Mouse (Mus musculus): ENCODE measurements around the gene Ftsj3. TPM values are rescaled to one million over a fixed set of nuclear protein-coding genes. Genes with fewer than 3 reads are reported as not detected.

Gene Ftsj3
- polyA plus RNA-seq, 1 experiment from 2014 or later, result 61.2 TPM

DNA sequence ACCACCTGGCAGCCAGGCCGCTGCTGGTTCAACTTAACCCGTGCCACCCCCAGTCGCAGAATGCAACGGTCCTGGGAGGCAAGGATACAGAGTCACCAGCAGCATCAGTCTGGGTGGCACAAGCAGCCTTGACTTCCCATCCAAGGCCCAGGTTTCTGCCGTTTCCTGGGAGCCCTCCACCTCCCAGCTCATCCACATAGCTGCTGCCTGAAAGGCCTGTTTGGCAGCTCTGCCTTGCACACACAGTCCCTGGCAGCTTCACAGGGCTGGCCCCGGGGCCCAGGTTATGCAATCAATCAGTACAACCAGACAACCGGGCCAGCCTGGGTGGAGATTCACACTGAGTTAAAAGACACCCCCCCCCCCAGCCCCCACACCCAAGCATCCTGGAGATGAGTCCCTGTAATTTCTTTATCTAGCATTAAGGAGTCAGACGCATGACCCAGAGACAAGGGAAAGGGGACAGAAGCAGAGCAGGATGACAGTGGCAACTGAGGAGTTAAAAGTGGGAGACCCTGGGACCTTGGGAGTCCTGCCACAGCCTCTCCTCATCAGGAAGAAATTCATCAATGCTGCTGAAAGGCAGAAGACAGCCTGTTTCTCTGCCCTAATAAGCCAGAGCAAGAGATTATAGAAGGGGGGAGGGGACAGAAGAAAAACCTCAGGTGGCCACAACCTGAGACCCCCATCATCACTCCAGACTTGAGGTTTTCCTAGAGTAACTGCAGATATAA is 12.6 kb upstream of the Ftsj3 start:
- Histone ChIP-seq H3K36me3 (peaks cover 39% of the 10 kb centered on the region), H3K4me3 (replicated peaks) (peak overlapping the region; percentile 30), H3K9ac (replicated peaks) (peak overlapping the region; percentile 35), H3K9me3 (no peaks in the 10 kb centered on the region), H3K4me2 (peak overlapping the region; percentile 51), H3K4me1 (replicated peaks) (peaks cover 50% of the 10 kb centered on the region), H3K27ac (peak overlapping the region; percentile 93), H3K27me3 (no peaks in the 10 kb centered on the region)
- WGBS, result 9% methylated on average over 8 of the region's 8 CpGs
- ATAC-seq (ENCODE audit: insufficient number of reproducible peaks, insufficient read depth, low FRiP score, low TSS enrichment, low read depth), result no peak

GRCm38 (mm10) chr11:106267871-106268270 is 12.0 kb upstream of the Ftsj3 start:
- H3K36me3 ChIP-seq, result peaks cover 45% of the 10 kb centered on the region

GRCm38 (mm10) chr11:106267311-106267852 is 11.5 kb upstream of the Ftsj3 start:
- Histone ChIP-seq H3K4me3 (replicated peaks) (peak overlapping the region; percentile 30), H3K36me3 (peaks cover 50% of the 10 kb centered on the region), H3K4me1 (replicated peaks) (peaks cover 48% of the 10 kb centered on the region), H3K9ac (replicated peaks) (0 out of 2 replicates have a peak overlapping the region, but pooled peaks have one; percentile 40), H3K27ac (peak overlapping the region; percentile 93), H3K9me3 (no peaks in the 10 kb centered on the region), H3K4me2 (peak overlapping the region; percentile 51), H3K27me3 (no peaks in the 10 kb centered on the region)
- WGBS, result 45% methylated on average over 15 of the region's 15 CpGs
- no peak for ATAC-seq (ENCODE audit: insufficient number of reproducible peaks, insufficient read depth, low FRiP score, low TSS enrichment, low read depth)

More at GRCm38 (mm10) chr11:106267871-106268270, 12.0 kb upstream of the Ftsj3 start:
- ATAC-seq (ENCODE audit: insufficient number of reproducible peaks, insufficient read depth, low FRiP score, low TSS enrichment, low read depth), result no peak
- H3K4me3 ChIP-seq (replicated peaks), result peak overlapping the region; percentile 30
- no peaks in the 10 kb centered on the region for H3K9me3 ChIP-seq
- peak overlapping the region; percentile 93 for H3K27ac ChIP-seq
- peak overlapping the region; percentile 51 for H3K4me2 ChIP-seq
- no peaks in the 10 kb centered on the region for H3K27me3 ChIP-seq
- peaks cover 48% of the 10 kb centered on the region for H3K4me1 ChIP-seq (replicated peaks)
- WGBS, result 23% methylated on average over 5 of the region's 5 CpGs
- 0 out of 2 replicates have a peak overlapping the region, but pooled peaks have one; percentile 40 for H3K9ac ChIP-seq (replicated peaks)

DNA sequence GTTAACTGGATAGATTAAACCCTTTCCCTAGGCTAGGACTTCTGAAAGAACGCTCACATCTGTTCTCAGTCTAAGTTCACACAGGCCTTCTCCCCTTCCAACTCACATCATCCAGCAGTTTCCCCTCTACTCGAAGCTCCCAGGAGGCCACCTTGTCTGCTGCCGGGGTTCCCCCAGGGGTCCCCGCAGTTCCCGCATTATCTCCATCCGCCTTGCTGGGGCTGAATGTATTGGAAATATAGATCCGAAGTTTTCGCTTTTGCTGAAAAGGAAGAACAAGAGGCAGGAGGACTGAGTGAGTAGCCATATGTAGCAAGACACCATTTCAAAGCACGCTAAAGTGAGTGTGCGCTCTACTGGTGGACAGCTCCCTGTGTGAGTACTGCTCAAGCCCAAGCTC is 10.6 kb upstream of the Ftsj3 start:
- peaks cover 59% of the 10 kb centered on the region for H3K36me3 ChIP-seq
- H3K4me2 ChIP-seq, result peak overlapping the region; percentile 51; the same call in 1 of the 2 replicates
- WGBS, result 91% methylated on average over 10 of the region's 10 CpGs
- no peaks in the 10 kb centered on the region for H3K27me3 ChIP-seq
- no peak overlapping the region for H3K9ac ChIP-seq (replicated peaks)
- no peaks in the 10 kb centered on the region for H3K9me3 ChIP-seq
- ATAC-seq (ENCODE audit: insufficient number of reproducible peaks, insufficient read depth, low FRiP score, low TSS enrichment, low read depth), result no peak
- H3K4me3 ChIP-seq (replicated peaks), result peak overlapping the region; percentile 30
- H3K4me1 ChIP-seq (replicated peaks), result peaks cover 45% of the 10 kb centered on the region
- H3K27ac ChIP-seq, result peak overlapping the region; percentile 93; the same call in 1 of the 2 replicates

- no peaks in the 10 kb centered on the region for H3K9me3 ChIP-seq
- H3K4me2 ChIP-seq, result no peak overlapping the region
- no peaks in the 10 kb centered on the region for H3K27me3 ChIP-seq
- peaks cover 68% of the 10 kb centered on the region for H3K36me3 ChIP-seq
- 92% methylated on average over 4 of the region's 4 CpGs for WGBS
- H3K9ac ChIP-seq (replicated peaks), result no peak overlapping the region
- no peak overlapping the region for H3K27ac ChIP-seq
- no peak overlapping the region for H3K4me3 ChIP-seq (replicated peaks)
- no peak for ATAC-seq (ENCODE audit: insufficient number of reproducible peaks, insufficient read depth, low FRiP score, low TSS enrichment, low read depth)
- H3K4me1 ChIP-seq (replicated peaks), result peaks cover 38% of the 10 kb centered on the region
Measured at GRCm38 (mm10) chr11:106265570-106265969, 9.7 kb upstream of the Ftsj3 start.

- Histone ChIP-seq H3K9ac (replicated peaks) (no peak overlapping the region), H3K27ac (no peak overlapping the region), H3K4me2 (no peak overlapping the region), H3K4me3 (replicated peaks) (no peak overlapping the region), H3K27me3 (no peaks in the 10 kb centered on the region), H3K36me3 (peaks cover 72% of the 10 kb centered on the region), H3K4me1 (replicated peaks) (peaks cover 32% of the 10 kb centered on the region), H3K9me3 (no peaks in the 10 kb centered on the region)
- 91% methylated on average over 15 of the region's 15 CpGs for WGBS
- no peak for ATAC-seq (ENCODE audit: insufficient number of reproducible peaks, insufficient read depth, low FRiP score, low TSS enrichment, low read depth)
Measured at GRCm38 (mm10) chr11:106264988-106265387, 9.1 kb upstream of the Ftsj3 start.

- H3K4me1 ChIP-seq (replicated peaks), result peaks cover 25% of the 10 kb centered on the region
- 86% methylated on average over 9 of the region's 9 CpGs for WGBS
- H3K4me3 ChIP-seq (replicated peaks), result no peak overlapping the region
- ATAC-seq (ENCODE audit: insufficient number of reproducible peaks, insufficient read depth, low FRiP score, low TSS enrichment, low read depth), result no peak
- H3K9ac ChIP-seq (replicated peaks), result no peak overlapping the region
- H3K4me2 ChIP-seq, result no peak overlapping the region
- H3K27me3 ChIP-seq, result no peaks in the 10 kb centered on the region
- H3K9me3 ChIP-seq, result no peaks in the 10 kb centered on the region
- H3K27ac ChIP-seq, result no peak overlapping the region
- H3K36me3 ChIP-seq, result peaks cover 83% of the 10 kb centered on the region
Measured at GRCm38 (mm10) chr11:106263963-106264362, 8.1 kb upstream of the Ftsj3 start.

DNA sequence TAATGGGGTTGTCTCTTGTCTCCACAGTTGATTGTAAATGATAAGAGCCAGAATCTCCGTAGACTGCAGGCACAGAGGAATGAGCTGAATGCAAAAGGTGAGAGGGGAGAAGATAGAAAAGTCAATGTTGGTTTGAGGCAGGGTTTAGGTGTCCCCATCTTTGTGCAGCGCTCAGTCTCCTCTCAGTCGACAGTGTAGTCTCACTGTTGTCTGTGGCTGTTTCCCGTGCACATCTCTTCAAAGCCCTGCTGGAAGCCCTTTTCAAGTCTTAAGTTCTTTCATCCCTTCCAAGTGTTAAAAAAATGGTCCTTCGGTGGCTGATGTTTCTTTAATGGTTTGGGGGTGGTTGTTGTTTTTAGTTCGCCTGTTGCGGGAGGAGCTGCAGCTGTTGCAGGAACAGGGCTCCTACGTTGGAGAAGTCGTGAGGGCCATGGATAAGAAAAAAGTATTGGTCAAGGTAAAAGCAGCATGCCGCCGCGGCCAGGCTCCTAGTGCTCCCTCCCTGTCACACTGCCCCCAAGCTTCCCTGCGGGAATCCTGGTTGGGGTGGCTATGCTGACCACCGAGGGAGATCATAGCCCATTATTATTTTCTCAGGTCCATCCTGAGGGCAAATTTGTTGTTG is 5.1 kb upstream of the Ftsj3 start:
- Histone ChIP-seq H3K4me1 (replicated peaks) (peaks cover 12% of the 10 kb centered on the region), H3K4me2 (no peak overlapping the region), H3K9me3 (no peaks in the 10 kb centered on the region), H3K9ac (replicated peaks) (no peak overlapping the region), H3K36me3 (peaks cover 90% of the 10 kb centered on the region), H3K4me3 (replicated peaks) (no peak overlapping the region), H3K27me3 (no peaks in the 10 kb centered on the region), H3K27ac (no peak overlapping the region)
- WGBS, result 78% methylated on average over 14 of the region's 14 CpGs
- ATAC-seq (ENCODE audit: insufficient number of reproducible peaks, insufficient read depth, low FRiP score, low TSS enrichment, low read depth), result no peak

GRCm38 (mm10) chr11:106256775-106257174 is 896 bp upstream of the Ftsj3 start:
- no peak for ATAC-seq (ENCODE audit: insufficient number of reproducible peaks, insufficient read depth, low FRiP score, low TSS enrichment, low read depth)
- Histone ChIP-seq H3K36me3 (peaks cover 73% of the 10 kb centered on the region), H3K4me2 (peak overlapping the region; percentile 93), H3K27ac (no peak overlapping the region), H3K4me3 (replicated peaks) (peak overlapping the region; percentile 77), H3K4me1 (replicated peaks) (peaks cover 21% of the 10 kb centered on the region), H3K9ac (replicated peaks) (peak overlapping the region; percentile 75), H3K27me3 (no peaks in the 10 kb centered on the region), H3K9me3 (no peaks in the 10 kb centered on the region)
- WGBS, result 68% methylated on average over 5 of the region's 5 CpGs

- 3% methylated on average over 22 of the region's 22 CpGs for WGBS
- Histone ChIP-seq H3K9ac (replicated peaks) (peak overlapping the region; percentile 75), H3K9me3 (no peaks in the 10 kb centered on the region), H3K4me3 (replicated peaks) (peak overlapping the region; percentile 77), H3K36me3 (peaks cover 74% of the 10 kb centered on the region), H3K27ac (no peak overlapping the region), H3K4me2 (peak overlapping the region; percentile 93), H3K4me1 (replicated peaks) (peaks cover 21% of the 10 kb centered on the region), H3K27me3 (no peaks in the 10 kb centered on the region)
- no peak for ATAC-seq (ENCODE audit: insufficient number of reproducible peaks, insufficient read depth, low FRiP score, low TSS enrichment, low read depth)
Measured at GRCm38 (mm10) chr11:106255174-106255573, 705 bp downstream of the Ftsj3 start.

DNA sequence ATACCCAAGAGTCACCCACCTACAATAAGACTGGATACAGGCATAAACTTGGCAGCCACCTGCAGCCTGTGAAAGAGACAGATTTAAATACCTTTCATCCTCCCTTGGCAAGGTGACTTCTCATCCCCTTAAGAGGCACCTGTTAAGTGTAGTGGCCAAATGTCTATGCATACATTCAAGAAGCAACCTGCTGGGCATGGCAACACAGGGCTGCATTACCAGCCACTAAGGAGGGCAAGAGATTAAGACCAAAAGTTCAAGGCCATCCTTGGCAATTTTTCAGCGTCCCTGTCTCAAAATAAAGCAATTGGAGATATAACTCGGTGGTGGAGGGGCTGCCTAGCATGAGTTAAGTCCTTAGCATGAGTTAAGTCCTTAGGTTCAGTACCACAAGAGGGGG is 1.1 kb downstream of the Ftsj3 start:
- Histone ChIP-seq H3K36me3 (peaks cover 74% of the 10 kb centered on the region), H3K4me3 (replicated peaks) (peak overlapping the region; percentile 77), H3K9me3 (no peaks in the 10 kb centered on the region), H3K27me3 (no peaks in the 10 kb centered on the region), H3K4me2 (peak overlapping the region; percentile 93), H3K27ac (no peak overlapping the region), H3K4me1 (replicated peaks) (peaks cover 21% of the 10 kb centered on the region), H3K9ac (replicated peaks) (peak overlapping the region; percentile 75)
- no peak for ATAC-seq (ENCODE audit: insufficient number of reproducible peaks, insufficient read depth, low FRiP score, low TSS enrichment, low read depth)
- 13% methylated on average over 2 of the region's 2 CpGs for WGBS
